Mouse (Mus musculus) C2C12 (cell line): Measurements from ENCODE around the gene Rassf4.

Experiments used
- CTCF ChIP-seq: IDR thresholded peaks from one replicate; pipeline ENCODE4 v1.5.1; 2011; ENCODE audit not compliant: control insufficient read depth, insufficient read depth, insufficient read length
- FOSL1 ChIP-seq: IDR thresholded peaks from one replicate; pipeline ENCODE4 v1.8.0; 2011; ENCODE audit warnings: mild to moderate bottlenecking, low read length; ENCODE audit not compliant: poor library complexity, insufficient read depth, severe bottlenecking
- MAX ChIP-seq: IDR thresholded peaks from one replicate; pipeline ENCODE4 v1.6.1; 2011; ENCODE audit warnings: mild to moderate bottlenecking, control low read depth
- MYOD1 ChIP-seq: IDR thresholded peaks from one replicate; pipeline ENCODE4 v1.6.1; 2011; ENCODE audit warnings: low read depth; ENCODE audit not compliant: control insufficient read depth, insufficient read length
- MYOG ChIP-seq: IDR thresholded peaks from one replicate; pipeline ENCODE4 v1.6.1; 2011; ENCODE audit not compliant: control insufficient read depth, insufficient read length; ENCODE audit errors: extremely low read depth
- USF1 ChIP-seq: IDR thresholded peaks from one replicate; pipeline ENCODE4 v1.6.1; 2011; ENCODE audit warnings: low read depth, mild to moderate bottlenecking, control low read depth, moderate library complexity

GRCm38 (mm10) chr6:116621318-116622023, 52.3 kb downstream of the Rassf4 start:
- TF ChIP-seq CTCF (no peak), USF1 (no peak), MYOG (no peak), MAX (no peak), MYOD1 (no peak), FOSL1 (no peak)
